ENCODE assay signal across 8 mouse cellular contexts in the genomic region with DNA sequence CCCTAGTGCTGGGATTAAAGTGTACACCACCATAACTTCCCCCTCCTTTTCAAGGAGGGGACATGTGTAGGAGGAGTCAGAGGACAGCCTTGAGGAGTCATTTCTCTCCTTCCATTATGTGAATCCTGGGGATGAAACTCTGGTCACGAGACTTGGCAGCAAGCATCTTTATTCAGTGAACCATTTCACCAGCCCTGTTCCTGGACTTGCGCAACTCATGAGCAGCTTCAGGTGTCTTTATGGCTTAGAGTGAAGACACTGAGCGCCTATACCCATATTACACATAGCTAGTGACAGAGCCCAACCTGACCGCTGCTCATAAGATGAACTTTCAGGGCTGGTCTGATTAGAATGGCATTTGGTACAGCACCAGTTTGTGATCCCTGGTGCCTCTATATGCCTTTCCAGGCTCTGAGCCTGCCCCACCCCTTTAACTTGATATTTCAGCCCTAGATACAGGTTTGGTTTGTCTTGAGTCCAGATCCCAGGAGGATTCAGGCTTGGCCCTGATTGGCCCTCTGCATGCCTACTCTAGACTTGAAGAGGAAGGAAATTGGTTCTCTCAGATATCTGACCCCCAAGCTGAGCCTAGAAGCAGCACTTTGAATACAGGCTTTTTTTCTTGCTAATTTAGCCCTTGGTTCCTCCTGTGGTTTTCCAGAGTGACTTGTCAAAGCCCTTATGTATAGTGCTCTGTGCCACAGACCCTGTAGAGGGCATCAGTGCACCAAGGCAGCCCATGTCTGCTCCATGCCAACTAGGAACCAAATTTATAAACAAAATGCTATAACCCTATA. TPM values are rescaled to one million over a fixed set of nuclear protein-coding genes. Genes with fewer than 3 reads are reported as not detected.
DNase-seq lines count a peak whose midpoint lies in the region; ATAC-seq lines count a peak whose summit lies in the region.

No protein-coding gene starts in this region.

- no peak overlapping the region for H3K27ac ChIP-seq in limb, embryonic 15.5 days
- H3K27ac ChIP-seq in limb, embryonic 10.5 days, result no peak overlapping the region
- no peak overlapping the region for H3K27ac ChIP-seq in liver, embryonic 13.5 days

- peak; percentile 55; the same call in 1 of the 2 replicates for ATAC-seq in cerebellum, adult (ENCODE audit: insufficient number of reproducible peaks, low FRiP score, low TSS enrichment)
- 0 out of 2 replicates have a peak, but pooled peaks have one; percentile 17 for ATAC-seq in limb, embryonic 15.5 days (ENCODE audit: insufficient number of reproducible peaks, low FRiP score, low TSS enrichment, low read depth)
- ATAC-seq in common myeloid progenitor, adult 5-6 weeks (replicated peaks; ENCODE audit: low read depth, poor library complexity, severe bottlenecking), result peak; percentile 96
- ATAC-seq in liver, embryonic 13.5 days (ENCODE audit: low read depth), result peak; percentile 55

- H3K4me2 ChIP-seq in limb, embryonic 15.5 days, result no peak overlapping the region
- no peak overlapping the region for H3K4me2 ChIP-seq in liver, embryonic 13.5 days

- no peak overlapping the region for H3K9ac ChIP-seq in limb, embryonic 15.5 days
- H3K9ac ChIP-seq in liver, embryonic 13.5 days, result no peak overlapping the region

- no peaks in the 10 kb centered on the region for H3K27me3 ChIP-seq in limb, embryonic 15.5 days
- no peaks in the 10 kb centered on the region for H3K27me3 ChIP-seq in limb, embryonic 10.5 days (ENCODE audit: low read depth, poor library complexity, severe bottlenecking)
- no peaks in the 10 kb centered on the region for H3K27me3 ChIP-seq in liver, embryonic 13.5 days

- H3K36me3 ChIP-seq in limb, embryonic 15.5 days, result 0 out of 2 replicates have a peak, but pooled peaks cover 5% of the 10 kb centered on the region
- H3K36me3 ChIP-seq in limb, embryonic 10.5 days, result 0 out of 2 replicates have a peak, but pooled peaks cover 9% of the 10 kb centered on the region
- H3K36me3 ChIP-seq in liver, embryonic 13.5 days, result no peaks in the 10 kb centered on the region

- peaks cover 24% of the 10 kb centered on the region for H3K4me1 ChIP-seq in limb, embryonic 15.5 days
- peaks cover 63% of the 10 kb centered on the region for H3K4me1 ChIP-seq in limb, embryonic 10.5 days
- H3K4me1 ChIP-seq in liver, embryonic 13.5 days (replicated peaks), result peaks cover 31% of the 10 kb centered on the region

- H3K4me3 ChIP-seq in limb, embryonic 15.5 days, result no peak overlapping the region
- H3K4me3 ChIP-seq in limb, embryonic 10.5 days, result no peak overlapping the region
- H3K4me3 ChIP-seq in liver, embryonic 13.5 days (replicated peaks), result no peak overlapping the region

- no peaks in the 10 kb centered on the region for H3K9me3 ChIP-seq in limb, embryonic 15.5 days
- H3K9me3 ChIP-seq in limb, embryonic 10.5 days (replicated peaks), result no peaks in the 10 kb centered on the region
- no peaks in the 10 kb centered on the region for H3K9me3 ChIP-seq in liver, embryonic 13.5 days (replicated peaks)

- 87% methylated on average over 4 of the region's 4 CpGs for WGBS in limb, embryonic 15.5 days
- WGBS in limb, embryonic 10.5 days, result 94% methylated on average over 4 of the region's 4 CpGs
- 68% methylated on average over 4 of the region's 4 CpGs for WGBS in liver, embryonic 13.5 days (ENCODE audit: insufficient replicate concordance)

- no peak for DNase-seq in cerebellum, adult 11-12 months
- no peak for DNase-seq in limb, embryonic 10.5 days (ENCODE audit: low spot score)
- no peak for DNase-seq in liver, embryonic 13.5 days
- no peak for DNase-seq in natural killer cell, adult 2 months (ENCODE audit: low spot score in 2 of 2)
- no peak for DNase-seq in retina, embryonic 14.5 days (ENCODE audit: low spot score)

RNA-seq across cellular contexts. Expression of gene Spred2, which starts 48.0 kb away (rescaled TPM):
- polyA plus RNA-seq in limb, embryonic 15.5 days (2015; fragmentation: Nextera tagmentation; extraction: Ambion mirVana), result 7.1 and 8.9 TPM in 2 replicates
- polyA plus RNA-seq in limb, embryonic 10.5 days (2016; fragmentation: Nextera tagmentation; extraction: Ambion mirVana), result 8.3 and 9.3 TPM in 2 replicates
- total RNA-seq in common myeloid progenitor, adult 5-6 weeks (2017), result 6.2 and 9.5 TPM in 2 replicates
- polyA plus RNA-seq in liver, embryonic 13.5 days (2015; fragmentation: Nextera tagmentation; extraction: Ambion mirVana), result 2.3 and 2.5 TPM in 2 replicates

Comparison
In these comparisons a context has a peak if more than half of its experiments do, and no peak if none do; other contexts are left out.
1. ATAC-seq: peak in every context shown above with its lines; median percentile 96 in common myeloid progenitor, adult 5-6 weeks; 55 in cerebellum, adult; 55 in liver, embryonic 13.5 days; 17 in limb, embryonic 15.5 days.